Mouse (Mus musculus) adrenal gland, postnatal 10 days (tissue): ENCODE measurements at regions not wholly inside any gene's neighbourhood (a gene's known extent, or its start where the extent isn't known, plus 50 kb on each side); places are given as distances from the start of the nearest gene placed in this dataset.
A peak's percentile ranks its signal among the peaks of the same experiment; 100 is the strongest.
"Not testable (repeated sequence)": the region's sequence is repeated elsewhere in the genome, so short reads cannot be mapped to it uniquely, and the experiment has no call there.

Source experiments
- DNase-seq: peaks from one replicate; pipeline ENCODE4 v3.0.0; 2021; ENCODE audit warnings: mixed read lengths

GRCm38 (mm10) chrX:70871209-70871608 lies 178.8 kb upstream of the Mamld1 start:
- no peak for DNase-seq

GRCm38 (mm10) chrX:70881326-70881725 lies 168.7 kb upstream of the Mamld1 start:
- DNase-seq: peak; percentile 76

GRCm38 (mm10) chrX:70883461-70883860 lies 166.6 kb upstream of the Mamld1 start:
- peak; percentile 36 for DNase-seq

- no peak for DNase-seq
Measured at GRCm38 (mm10) chrX:70894517-70894916, 155.5 kb upstream of the Mamld1 start.

- DNase-seq: no peak
Measured at GRCm38 (mm10) chrX:70895554-70895953, 154.5 kb upstream of the Mamld1 start.

- DNase-seq: no peak
Measured at GRCm38 (mm10) chrX:70897110-70897721, 152.8 kb upstream of the Mamld1 start.

GRCm38 (mm10) chrX:70898836-70899235 lies 151.2 kb upstream of the Mamld1 start:
- not testable (repeated sequence) for DNase-seq

- DNase-seq: no peak
Measured at GRCm38 (mm10) chrX:70899720-70900479, 150.2 kb upstream of the Mamld1 start.

GRCm38 (mm10) chrX:70925646-70926045 lies 124.4 kb upstream of the Mamld1 start:
- no peak for DNase-seq

GRCm38 (mm10) chrX:70931944-70932343 lies 118.1 kb upstream of the Mamld1 start:
- DNase-seq: no peak

GRCm38 (mm10) chrX:70945382-70945781 lies 104.7 kb upstream of the Mamld1 start:
- no peak for DNase-seq

GRCm38 (mm10) chrX:70946052-70946451 lies 104.0 kb upstream of the Mamld1 start:
- DNase-seq: peak; percentile 1

GRCm38 (mm10) chrX:70949232-70949631 lies 100.8 kb upstream of the Mamld1 start:
- DNase-seq: no peak

- no peak for DNase-seq
Measured at GRCm38 (mm10) chrX:70953022-70953421, 97.0 kb upstream of the Mamld1 start.
